Comparison of ENCODE assay signal across 9 mouse cellular contexts in genomic region chr15:93227764-93228079, GRCm38 (mm10). TPM values are rescaled to one million over a fixed set of nuclear protein-coding genes. Genes with fewer than 3 reads are reported as not detected.
A peak's percentile ranks its signal among the peaks of the same experiment; 100 is the strongest.
DNase-seq lines count a peak whose midpoint lies in the region; ATAC-seq and TF ChIP-seq lines count a peak whose summit lies in the region.
"Had no signal": no experiment of that assay in that cellular context is flagged by ENCODE, and none has a peak within 500 bp of the region (broad histone marks: within the 10 kb centered on the region; RNA-seq: fewer than 3 reads in every experiment).

No protein-coding gene starts in this region.

- peak; percentile 65; the same call in 1 of the 2 replicates for ATAC-seq in lung, embryonic 14.5 days (ENCODE audit: insufficient read depth)
- no peak for ATAC-seq in liver, embryonic 14.5 days (ENCODE audit: insufficient read depth)

- H3K9ac ChIP-seq in lung, embryonic 14.5 days = no peak overlapping the region
- H3K9ac ChIP-seq in liver, embryonic 14.5 days (replicated peaks) = no peak overlapping the region

- peak; percentile 75 for DNase-seq in lung, embryonic 14.5 days
- DNase-seq in lung, postnatal 25 days (ENCODE audit: low spot score) = no peak
- peak; percentile 56 for DNase-seq in adrenal gland, postnatal 10 days
- DNase-seq in forebrain, embryonic 10.5 days (ENCODE audit: extremely low spot score, low spot score) = peak; percentile 36
- DNase-seq in kidney, adult 9 months = peak; percentile 26
- no peak for DNase-seq in liver, embryonic 14.5 days (ENCODE audit: low read depth in 3 of 3, low spot score in 3 of 3)
- peak; percentile 51 to 60 for DNase-seq in right cerebral cortex, adult 2 months (ENCODE audit: low spot score in 2 of 2)
- no peak for DNase-seq in natural killer cell, adult 2 months (ENCODE audit: low spot score in 2 of 2)

- TF ChIP-seq CTCF in lung, embryonic 14.5 days (IDR thresholded peaks at IDR 0.05; ENCODE audit: low read depth) = peak; percentile 85
- peak; percentile 66 for TF ChIP-seq CTCF in liver, embryonic 14.5 days (IDR thresholded peaks at IDR 0.05; ENCODE audit: low read depth)

- H3K27me3 ChIP-seq in lung, embryonic 14.5 days (ENCODE audit: insufficient read depth, low read length) = no peaks in the 10 kb centered on the region
- H3K27me3 ChIP-seq in forebrain, embryonic 10.5 days (ENCODE audit: poor library complexity, severe bottlenecking) = no peaks in the 10 kb centered on the region
- no peaks in the 10 kb centered on the region for H3K27me3 ChIP-seq in liver, embryonic 14.5 days (ENCODE audit: control insufficient read depth, insufficient read depth, low read length)

- H3K36me3 ChIP-seq in lung, embryonic 14.5 days (ENCODE audit: insufficient read depth) = no peaks in the 10 kb centered on the region
- H3K36me3 ChIP-seq in forebrain, embryonic 10.5 days (replicated peaks) = no peaks in the 10 kb centered on the region
- H3K36me3 ChIP-seq in liver, embryonic 14.5 days (replicated peaks; ENCODE audit: control insufficient read depth, insufficient read depth, low read depth) = no peaks in the 10 kb centered on the region

- H3K27ac ChIP-seq in lung, embryonic 14.5 days (ENCODE audit: low read depth) = no peak overlapping the region
- H3K27ac ChIP-seq in forebrain, embryonic 10.5 days = no peak overlapping the region
- H3K27ac ChIP-seq in liver, embryonic 14.5 days = no peak overlapping the region
- H3K27ac ChIP-seq: macrophage had no signal

- no peak overlapping the region for H3K4me3 ChIP-seq in lung, embryonic 14.5 days (ENCODE audit: low read depth, low read length)
- no peak overlapping the region for H3K4me3 ChIP-seq in forebrain, embryonic 10.5 days
- H3K4me3 ChIP-seq in liver, embryonic 14.5 days (ENCODE audit: insufficient read depth in 1 of 2, low read depth in 2 of 2, low read length in 2 of 2) = no peak overlapping the region

- no peaks in the 10 kb centered on the region for H3K4me1 ChIP-seq in lung, embryonic 14.5 days (ENCODE audit: insufficient read depth)
- H3K4me1 ChIP-seq in forebrain, embryonic 10.5 days = no peaks in the 10 kb centered on the region; the same call in 1 of the 2 replicates
- H3K4me1 ChIP-seq in liver, embryonic 14.5 days (replicated peaks; ENCODE audit: control insufficient read depth in 2 of 2, insufficient read depth in 2 of 2, low read length in 1 of 2) = no peaks in the 10 kb centered on the region

- 26% methylated on average over 6 of the region's 6 CpGs for WGBS in lung, embryonic 14.5 days
- 28% methylated on average over 6 of the region's 6 CpGs for WGBS in forebrain, embryonic 10.5 days
- 22% methylated on average over 6 of the region's 6 CpGs for WGBS in liver, embryonic 14.5 days (ENCODE audit: insufficient replicate concordance)

- no peak overlapping the region for H3K4me2 ChIP-seq in lung, embryonic 14.5 days
- no peak overlapping the region for H3K4me2 ChIP-seq in liver, embryonic 14.5 days (ENCODE audit: low read depth)

- no peak for TF ChIP-seq EP300 in liver, embryonic 14.5 days (IDR thresholded peaks at IDR 0.05; ENCODE audit: low read depth)

- H3K9me3 ChIP-seq in lung, embryonic 14.5 days (ENCODE audit: low read depth, low read length) = no peaks in the 10 kb centered on the region
- H3K9me3 ChIP-seq in forebrain, embryonic 10.5 days = no peaks in the 10 kb centered on the region
- no peaks in the 10 kb centered on the region for H3K9me3 ChIP-seq in liver, embryonic 14.5 days (ENCODE audit: control insufficient read depth, low read length)

RNA-seq across cellular contexts. Expression of gene Gxylt1, which starts 47.3 kb away (rescaled TPM):
- polyA plus RNA-seq in lung, embryonic 14.5 days (2014; fragmentation: Nextera tagmentation; extraction: Ambion mirVana) = 18.1 and 19.1 TPM in 2 replicates
- total RNA-seq in adrenal gland, postnatal 10 days (2021) = 10 to 100 TPM; 22.5 to 26.8 TPM
- polyA plus RNA-seq in forebrain, embryonic 10.5 days (2016; fragmentation: Nextera tagmentation; extraction: Ambion mirVana) = 16.0 and 17.1 TPM in 2 replicates
- 1.8 and 3.0 TPM in 2 replicates for polyA plus RNA-seq in liver, embryonic 14.5 days (2012; rRNA removed)
- 2.8 and 2.9 TPM in 2 replicates for polyA plus RNA-seq in liver, embryonic 14.5 days (2014; fragmentation: Nextera tagmentation; extraction: Ambion mirVana)

Comparison
In these comparisons a context has a peak if more than half of its experiments do, and no peak if none do; other contexts are left out.
1. DNase-seq: peak in lung, embryonic 14.5 days (single experiment), adrenal gland, postnatal 10 days (single experiment), forebrain, embryonic 10.5 days (single experiment), kidney, adult 9 months (single experiment) and right cerebral cortex, adult 2 months (2 of 2); none in lung, postnatal 25 days (single experiment), liver, embryonic 14.5 days (0 of 3) and natural killer cell, adult 2 months (0 of 2).